Mouse (Mus musculus): ENCODE measurements at regions not wholly inside any gene's neighbourhood (a gene's known extent, or its start where the extent isn't known, plus 50 kb on each side); places are given as distances from the start of the nearest gene placed in this dataset.

GRCm38 (mm10) chr15:70489548-70489947 is 3344.8 kb upstream of the Gm6569 start:
- DNase-seq (ENCODE audit: inconsistent ontology term): no peak

DNA sequence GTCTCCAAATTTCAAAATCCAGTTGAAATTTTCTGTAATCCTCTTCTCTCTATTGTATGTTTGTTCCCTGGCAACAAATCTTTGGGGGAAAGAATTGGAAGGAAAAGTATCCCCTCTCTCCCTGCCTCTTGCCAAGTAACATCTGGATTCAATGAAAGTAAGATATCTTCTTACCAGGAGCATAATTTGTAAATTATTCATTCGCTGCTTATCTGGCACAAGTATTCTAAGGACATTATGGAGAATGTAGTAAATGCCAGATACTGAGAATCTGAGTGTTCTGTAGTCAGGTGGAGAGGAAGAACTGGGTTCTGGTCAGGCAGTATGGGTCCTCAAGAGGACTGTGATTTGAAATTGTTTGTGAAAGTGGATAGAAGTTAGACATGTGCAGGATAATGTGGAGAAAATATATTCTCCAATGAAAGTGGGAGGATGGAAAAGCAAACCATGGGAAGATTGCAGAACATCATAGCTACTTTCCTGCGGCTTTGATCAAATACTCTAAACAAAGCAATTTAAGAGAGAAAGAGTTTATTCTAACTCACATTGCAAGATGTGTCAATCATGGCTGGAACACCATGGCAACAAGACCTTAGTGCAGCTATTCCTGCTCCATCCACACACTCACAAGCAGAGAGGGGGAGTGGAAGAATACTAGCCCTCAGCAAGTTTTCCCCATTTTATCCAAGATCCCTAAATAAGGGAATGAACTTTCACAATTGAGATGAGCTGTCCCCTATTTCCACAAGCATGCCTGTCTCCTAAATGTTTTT is 3327.1 kb upstream of the Gm6569 start:
- DNase-seq (ENCODE audit: inconsistent ontology term): no peak

GRCm38 (mm10) chr15:70520551-70520950 is 3313.8 kb upstream of the Gm6569 start:
- DNase-seq (ENCODE audit: inconsistent ontology term): peak; percentile 40

- peak; percentile 72 for DNase-seq (ENCODE audit: inconsistent ontology term)
Observed at GRCm38 (mm10) chr15:70554773-70555582, 3279.4 kb upstream of the Gm6569 start.

DNA sequence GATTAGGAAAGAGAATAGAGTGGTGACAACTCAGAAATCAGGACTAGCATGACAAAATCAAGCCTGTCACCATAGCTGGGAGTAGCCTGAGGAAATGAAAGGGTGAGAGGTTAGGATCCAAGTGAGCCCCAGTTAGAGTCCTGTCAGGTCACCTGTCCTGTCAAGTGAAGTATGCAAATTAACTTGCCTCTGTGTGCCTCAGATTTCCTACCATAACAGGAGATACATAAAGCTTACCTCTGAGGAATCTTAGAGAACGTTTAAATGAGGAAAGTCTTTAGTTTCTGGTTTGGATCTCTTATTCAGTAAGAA is 3278.8 kb upstream of the Gm6569 start:
- no peak for DNase-seq (ENCODE audit: inconsistent ontology term)

GRCm38 (mm10) chr15:70594295-70594694 is 3240.1 kb upstream of the Gm6569 start:
- DNase-seq (ENCODE audit: inconsistent ontology term): no peak

GRCm38 (mm10) chr15:70600762-70601489 is 3233.4 kb upstream of the Gm6569 start:
- peak; percentile 84 for DNase-seq (ENCODE audit: inconsistent ontology term)

- DNase-seq (ENCODE audit: inconsistent ontology term): no peak
Observed at GRCm38 (mm10) chr15:70605251-70605650, 3229.1 kb upstream of the Gm6569 start.

GRCm38 (mm10) chr15:70606896-70607295 is 3227.5 kb upstream of the Gm6569 start:
- no peak for DNase-seq (ENCODE audit: inconsistent ontology term)

GRCm38 (mm10) chr15:70618131-70618674 is 3216.2 kb upstream of the Gm6569 start:
- peak; percentile 93 for DNase-seq (ENCODE audit: inconsistent ontology term)

DNA sequence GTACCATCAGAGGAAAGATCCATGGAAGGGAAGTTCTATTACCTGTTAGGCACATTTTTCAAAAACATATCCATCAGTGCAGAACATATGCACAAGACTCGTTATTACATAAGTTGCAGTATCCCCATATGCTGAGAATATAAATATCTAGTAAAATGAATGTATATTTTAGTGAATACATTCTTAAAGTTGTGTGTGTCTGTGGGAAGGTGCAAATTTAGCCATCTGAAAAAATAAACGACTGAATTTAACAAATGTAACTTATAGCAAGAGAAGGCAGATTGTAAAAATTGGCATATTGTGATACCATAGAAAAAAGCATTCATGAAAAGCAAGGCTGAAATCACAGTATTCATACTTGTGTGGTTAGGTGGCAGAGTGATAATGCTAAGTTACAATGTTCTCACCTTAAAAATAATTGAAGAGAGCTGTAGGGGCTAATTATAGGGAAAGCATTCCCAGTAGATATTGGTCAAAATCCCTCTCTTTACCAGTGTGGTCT is 3193.3 kb upstream of the Gm6569 start:
- DNase-seq (ENCODE audit: inconsistent ontology term): no peak

DNA sequence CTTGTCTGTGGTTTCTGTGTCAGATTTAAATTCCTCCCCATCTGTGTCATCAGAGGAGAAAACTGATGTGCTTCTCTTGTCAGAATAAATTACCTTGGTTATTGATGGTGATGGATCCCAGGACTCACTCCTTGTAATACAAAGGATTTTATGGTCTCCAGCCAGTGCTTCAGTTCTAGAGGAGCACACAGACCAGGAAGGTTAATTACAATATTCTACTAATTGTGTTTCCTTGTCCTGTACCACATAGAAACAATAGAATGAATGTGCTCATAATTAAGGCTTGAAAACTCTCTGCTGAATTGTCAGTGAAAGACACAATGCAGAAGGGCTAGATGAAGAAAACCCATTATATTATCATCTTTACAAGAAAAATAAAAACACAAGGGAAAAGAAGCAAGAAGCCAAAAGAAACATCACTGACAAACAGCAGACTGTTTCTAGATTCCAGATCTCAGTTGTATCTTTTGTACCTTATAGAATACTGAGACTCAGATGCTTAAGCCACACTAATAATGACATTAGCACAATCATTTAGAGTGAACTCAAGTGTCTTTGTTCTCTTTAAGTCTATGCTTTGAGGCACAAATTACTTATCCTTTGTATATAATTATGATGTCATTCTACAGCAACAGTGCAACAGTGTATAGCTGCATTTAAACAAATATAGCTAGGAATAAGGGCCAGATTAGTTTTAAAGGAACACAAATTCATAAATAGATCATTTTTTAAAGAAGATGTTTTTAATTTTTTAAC is 3189.7 kb upstream of the Gm6569 start:
- peak; percentile 89 for DNase-seq (ENCODE audit: inconsistent ontology term)

- DNase-seq (ENCODE audit: inconsistent ontology term): no peak
Observed at GRCm38 (mm10) chr15:70675549-70675948, 3158.8 kb upstream of the Gm6569 start.

DNA sequence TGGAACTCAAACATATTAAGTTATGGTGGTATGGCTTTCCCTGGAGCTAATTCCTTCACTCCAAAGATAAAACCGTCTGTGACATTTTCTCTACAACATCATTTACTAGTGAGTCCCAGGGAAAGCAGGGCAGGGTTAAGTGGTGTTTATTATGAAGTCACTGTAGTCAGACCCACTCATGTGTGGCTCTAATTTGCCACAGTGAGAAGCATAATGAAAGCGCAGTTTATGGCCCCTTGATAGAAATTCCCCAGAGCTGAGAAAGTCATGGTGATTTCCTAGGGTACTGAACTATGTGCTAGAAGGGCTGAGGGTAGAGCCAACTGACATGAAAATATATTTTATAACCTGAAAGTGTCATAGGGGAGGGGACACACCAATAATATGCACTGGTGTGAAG is 3129.8 kb upstream of the Gm6569 start:
- DNase-seq (ENCODE audit: inconsistent ontology term): peak; percentile 54

GRCm38 (mm10) chr15:70713736-70714135 is 3120.6 kb upstream of the Gm6569 start:
- peak; percentile 88 for DNase-seq (ENCODE audit: inconsistent ontology term)

GRCm38 (mm10) chr15:70727361-70727885 is 3106.9 kb upstream of the Gm6569 start:
- peak; percentile 98 for DNase-seq (ENCODE audit: inconsistent ontology term)

DNA sequence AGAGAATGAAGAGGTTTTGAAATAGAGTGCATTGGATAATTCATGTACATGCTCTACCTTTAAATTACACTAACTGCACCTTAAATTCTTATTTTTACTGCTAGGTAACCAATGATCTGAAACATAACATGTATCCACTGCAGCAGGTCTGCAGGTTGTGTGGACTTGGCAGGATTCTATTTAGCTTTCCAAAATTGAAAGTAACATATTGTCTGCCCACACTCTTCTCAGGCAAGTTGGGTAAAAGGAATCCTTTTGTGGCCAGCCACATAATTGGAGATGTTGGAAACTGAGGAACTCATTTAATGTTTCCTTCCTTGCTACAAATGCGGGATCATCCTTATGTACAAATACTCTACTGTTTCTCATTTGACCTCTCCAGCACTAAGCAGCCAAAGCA is 3106.4 kb upstream of the Gm6569 start:
- DNase-seq (ENCODE audit: inconsistent ontology term): no peak

DNA sequence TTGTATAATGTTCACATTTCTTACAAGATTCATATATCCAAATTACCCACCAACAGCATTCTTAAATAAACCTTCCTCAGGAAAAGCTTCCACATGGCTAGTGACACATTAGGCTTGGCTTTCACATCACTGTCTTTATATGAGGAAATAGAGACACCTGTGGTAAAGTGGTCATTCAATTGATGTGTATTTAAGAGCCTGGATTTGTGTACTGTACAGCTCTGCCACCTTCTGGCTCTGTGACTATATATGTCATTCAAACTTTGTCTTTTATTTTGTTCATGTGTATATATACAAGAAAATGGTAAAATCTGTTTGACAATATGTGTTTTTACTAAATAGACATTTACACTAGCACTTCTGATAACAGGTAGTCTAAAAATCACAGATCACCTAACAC is 3090.1 kb upstream of the Gm6569 start:
- DNase-seq (ENCODE audit: inconsistent ontology term): no peak

- DNase-seq (ENCODE audit: inconsistent ontology term): no peak
Observed at GRCm38 (mm10) chr15:70764045-70764444, 3070.3 kb upstream of the Gm6569 start.

DNA sequence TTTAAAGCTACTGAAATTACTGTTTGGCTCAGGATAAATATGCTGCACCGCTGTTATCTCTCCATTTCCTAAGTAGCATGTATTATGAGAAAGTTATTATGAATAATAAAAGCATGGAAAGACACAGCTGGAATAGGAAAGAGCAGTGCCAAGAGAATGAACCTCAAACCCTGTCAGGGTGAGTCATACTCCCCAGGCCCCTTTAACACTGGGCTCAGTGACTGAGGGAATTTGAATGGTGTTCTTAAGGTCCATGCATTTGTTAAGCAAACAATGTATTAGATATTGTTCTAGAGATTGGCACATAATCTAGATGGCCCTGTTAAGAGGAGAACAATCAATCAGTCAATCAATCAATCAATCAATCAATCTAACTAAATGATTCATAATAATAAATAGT is 3069.8 kb upstream of the Gm6569 start:
- DNase-seq (ENCODE audit: inconsistent ontology term): no peak

DNA sequence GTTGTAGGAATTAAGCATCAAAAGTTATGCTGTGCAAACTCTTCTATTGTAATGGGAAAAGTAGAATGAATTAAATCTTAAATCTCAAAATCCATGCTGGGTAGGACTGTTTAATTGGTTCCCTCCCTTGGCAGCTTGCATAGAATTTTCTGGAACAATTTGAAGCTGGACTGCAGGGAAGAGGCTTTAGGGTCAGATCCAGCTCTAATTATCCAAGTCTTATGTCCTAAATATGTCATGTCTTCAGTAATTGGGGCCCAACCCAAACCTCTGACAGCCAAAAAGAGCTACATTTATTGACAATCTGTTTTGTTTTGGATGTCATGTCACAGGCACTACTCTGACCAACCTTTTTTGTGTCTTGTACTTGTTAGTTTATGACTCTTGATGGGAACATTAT is 3068.9 kb upstream of the Gm6569 start:
- peak; percentile 78 for DNase-seq (ENCODE audit: inconsistent ontology term)

Data from Muller cell, postnatal 12 days (primary cell).